Mouse (Mus musculus): Measurements from ENCODE around the gene Gm49387.
A peak's percentile ranks its signal among the peaks of the same experiment; 100 is the strongest.

Gm49387 gene

DNA sequence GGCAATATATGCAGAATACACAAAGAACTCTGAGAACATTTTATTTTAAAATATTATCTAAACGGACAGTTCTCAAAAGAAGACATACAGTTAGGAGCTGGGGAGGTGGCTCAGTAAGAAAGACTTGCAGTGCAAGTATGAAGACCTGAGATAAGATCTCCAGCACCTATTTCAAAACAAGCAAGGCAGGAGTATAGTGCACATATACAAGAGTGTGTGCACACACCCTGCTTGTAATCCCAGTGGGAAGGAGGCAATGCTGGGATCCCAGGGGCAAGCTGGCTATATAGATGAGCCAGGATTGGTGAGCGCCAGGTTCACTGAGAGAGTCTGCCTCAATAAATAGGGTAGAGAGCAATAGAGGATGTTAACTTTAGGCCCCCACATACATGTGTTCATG lies 124.8 kb downstream of the Gm49387 start:
- no peak for DNase-seq

DNA sequence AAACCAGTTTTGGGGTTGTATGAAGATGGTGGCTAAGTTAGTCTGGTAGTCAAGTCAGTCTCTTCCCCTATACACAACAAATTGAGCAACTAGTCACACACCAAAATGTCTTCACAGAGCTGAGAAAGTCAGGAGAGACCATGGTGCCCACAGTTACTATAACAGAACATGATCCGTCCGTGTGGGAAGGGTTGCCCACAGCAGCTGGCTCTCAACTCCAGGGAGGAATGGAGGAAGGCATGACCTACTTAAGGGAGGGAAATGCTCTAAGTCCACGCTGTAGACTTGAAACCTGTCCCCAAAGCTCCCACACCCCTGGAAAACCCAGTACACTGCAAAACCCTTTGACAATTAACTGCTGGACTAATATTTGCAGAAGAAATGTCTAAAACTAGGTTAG lies 130.4 kb downstream of the Gm49387 start:
- no peak for DNase-seq

DNA sequence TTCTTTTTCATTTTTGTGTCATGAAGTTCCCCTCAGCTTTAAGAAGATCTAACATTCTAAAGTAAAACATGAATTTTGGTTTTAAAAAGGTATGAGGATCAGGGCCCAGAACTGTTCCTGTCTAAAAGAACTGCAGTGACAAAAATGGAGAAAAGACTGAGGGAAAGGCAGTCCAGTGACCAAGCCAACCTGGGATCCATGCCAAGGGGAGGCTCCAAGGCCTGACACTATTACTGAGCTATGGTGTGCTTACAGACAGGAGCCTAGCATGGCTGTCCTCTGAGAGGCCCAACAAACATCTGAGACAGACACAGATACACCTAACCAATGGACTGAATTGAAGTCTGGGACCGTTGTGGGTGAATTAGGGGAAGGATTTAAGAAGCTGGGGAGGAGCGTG lies 130.8 kb downstream of the Gm49387 start:
- DNase-seq = peak; percentile 31 to 36

DNA sequence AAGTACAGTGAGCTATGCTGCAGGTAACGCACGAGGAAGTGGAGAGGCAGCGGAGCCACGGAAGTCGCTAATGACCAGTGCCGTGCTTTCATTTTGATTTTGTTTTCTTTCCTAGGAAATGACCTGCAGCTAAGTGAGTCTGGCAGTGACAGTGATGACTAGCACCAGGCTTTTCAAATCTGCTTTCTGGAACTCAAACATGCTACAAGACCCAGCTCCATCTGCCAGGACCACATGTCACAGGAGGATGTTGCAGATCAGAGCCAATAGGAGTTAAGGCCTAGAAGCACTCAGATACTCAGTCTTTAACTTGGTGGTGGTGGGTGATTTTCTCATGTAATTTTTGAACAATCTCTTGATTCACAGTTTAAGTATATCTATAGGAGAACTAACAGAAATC lies 134.2 kb downstream of the Gm49387 start:
- peak; percentile 65 to 77 for DNase-seq

DNA sequence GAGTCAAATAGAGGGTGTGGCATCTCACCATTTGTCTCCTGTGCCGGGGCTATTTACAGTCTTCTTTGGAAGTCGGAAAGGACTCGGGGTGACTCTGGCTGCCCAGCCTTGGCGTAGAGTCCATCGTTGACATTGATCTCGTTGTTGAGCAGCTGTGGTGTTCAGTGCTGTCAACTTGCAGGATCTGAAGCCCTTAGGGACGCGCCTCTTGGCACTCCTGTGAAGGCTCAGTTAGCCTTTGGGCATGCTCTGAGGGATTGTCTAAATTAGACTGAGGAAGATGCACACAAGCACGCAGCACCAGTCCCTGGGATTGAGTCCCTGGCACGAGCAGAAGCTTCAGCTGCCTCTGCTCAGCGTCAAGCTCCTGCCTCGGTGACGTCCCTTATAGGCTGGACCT lies 137.3 kb downstream of the Gm49387 start:
- no peak for DNase-seq

Data from cerebellum, adult 18-20 months (tissue).